Mouse (Mus musculus): ENCODE data around the gene Vmn1r163. TPM values are rescaled to one million over a fixed set of nuclear protein-coding genes. Genes with fewer than 3 reads are reported as not detected.
"Not testable (repeated sequence)": the region's sequence is repeated elsewhere in the genome, so short reads cannot be mapped to it uniquely, and the experiment has no call there.

Vmn1r163 gene
- not detected in 3 replicates for total RNA-seq (2017)

DNA sequence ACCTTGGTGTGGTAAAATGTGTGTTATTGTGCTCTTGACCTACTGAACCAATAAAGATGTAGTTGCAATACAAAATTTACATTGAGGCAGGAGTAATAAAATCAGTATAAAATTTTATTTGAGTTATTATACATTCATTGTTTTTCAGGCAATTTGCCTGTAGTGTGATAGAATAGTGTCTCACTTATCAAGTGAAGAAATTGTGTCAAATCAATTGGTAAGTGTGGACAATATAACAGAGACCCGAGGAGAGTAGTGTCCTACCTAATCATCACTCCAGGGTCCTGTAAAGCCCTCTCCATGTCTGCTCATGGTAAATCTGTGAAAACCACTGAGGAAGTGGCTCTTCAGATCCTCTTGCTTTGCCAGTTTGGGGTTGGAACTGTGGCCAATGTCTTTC lies at the start of gene Vmn1r163:
Gene Vmn1r163 (plus strand): TSS at position 301 of the 400 bp plus-strand sequence.
- ATAC-seq (replicated peaks; ENCODE audit: insufficient number of reproducible peaks, low FRiP score, low TSS enrichment, poor library complexity, severe bottlenecking), result not testable (repeated sequence)

DNA sequence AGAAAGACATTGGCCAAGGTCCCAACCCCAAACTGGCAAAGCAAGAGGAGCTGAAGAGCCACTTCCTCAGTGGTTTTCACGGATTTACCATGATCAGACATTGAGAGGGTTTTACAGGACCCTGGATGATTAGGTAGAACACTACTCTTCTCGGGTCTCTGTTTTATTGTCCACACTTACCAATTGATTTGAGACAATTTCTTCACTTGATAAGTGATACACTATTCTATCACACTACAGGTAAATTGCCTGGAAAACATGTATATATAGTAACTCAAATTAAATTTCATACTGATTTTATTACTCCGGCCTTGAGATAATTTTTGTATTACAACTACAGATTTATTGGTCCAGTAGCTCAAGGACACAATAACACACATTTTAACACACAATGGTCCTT lies 35.5 kb upstream of the Vmn1r163 start, which contains the start of gene Gm4216:
Gene Gm4216 (minus strand): TSS at position 101 of the 400 bp plus-strand sequence.
- ATAC-seq (replicated peaks; ENCODE audit: insufficient number of reproducible peaks, low FRiP score, low TSS enrichment, poor library complexity, severe bottlenecking), result not testable (repeated sequence)

- not testable (repeated sequence) for ATAC-seq (replicated peaks; ENCODE audit: insufficient number of reproducible peaks, low FRiP score, low TSS enrichment, poor library complexity, severe bottlenecking)
Observed at GRCm38 (mm10) chr7:23067356-23067755, 12.0 kb downstream of the Vmn1r163 start, which contains the start of gene Gm8720. TSS of gene Gm8720 (minus strand) at chr7:23067456.

Other genes starting within 250 kb of the Vmn1r163 start
- gene Vmn1r159, start 211.9 kb upstream of the Vmn1r163 start, total RNA-seq (2017), result not detected in 3 replicates
- not detected in 3 replicates for gene Vmn1r160, start 184.3 kb upstream of the Vmn1r163 start, total RNA-seq (2017)
- not detected in 3 replicates for gene Gm4214, start 70.9 kb upstream of the Vmn1r163 start, total RNA-seq (2017)
- gene Gm4216, start 35.6 kb upstream of the Vmn1r163 start, total RNA-seq (2017), result not detected in 3 replicates
- not detected in 3 replicates for gene Gm8720, start 11.9 kb downstream of the Vmn1r163 start, total RNA-seq (2017)
- gene Gm10662, start 88.9 kb downstream of the Vmn1r163 start, total RNA-seq (2017), result not detected in 3 replicates
- not detected in 3 replicates for gene Vmn1r165, start 161.8 kb downstream of the Vmn1r163 start, total RNA-seq (2017)
- gene Vmn1r166, start 196.1 kb downstream of the Vmn1r163 start, total RNA-seq (2017), result not detected in 3 replicates
- not detected in 3 replicates for gene Gm6902, start 223.4 kb downstream of the Vmn1r163 start, total RNA-seq (2017)
- gene Nlrp4e, start 245.7 kb downstream of the Vmn1r163 start, total RNA-seq (2017), result not detected in 3 replicates